Mouse (Mus musculus): ENCODE measurements around the gene Tanc1.

Gene Tanc1

DNA sequence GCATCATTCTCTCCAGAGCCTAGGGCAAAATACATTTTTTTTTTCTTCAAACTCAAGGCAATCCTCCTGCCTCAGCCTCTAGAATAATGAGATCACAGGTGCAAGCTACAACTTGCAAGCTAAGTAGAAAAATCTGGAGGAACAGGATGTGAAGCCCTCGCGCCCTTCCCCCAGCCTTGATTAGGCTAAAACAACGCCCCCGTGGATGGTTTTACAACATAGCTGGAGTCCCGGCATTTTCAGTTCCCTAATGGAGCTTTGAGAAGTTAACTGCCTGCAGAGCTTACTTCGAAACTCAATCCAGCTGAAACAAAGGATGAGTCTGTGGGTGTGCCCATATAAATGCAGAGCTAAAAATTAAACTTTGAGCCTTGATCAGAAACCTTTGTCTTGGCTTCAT lies 277.9 kb downstream of the Tanc1 start:
- DNase-seq (ENCODE audit: low spot score), result no peak
